In genomic region chr15:22577974-22578616, GRCm38 (mm10) we compare ENCODE assay signal across 16 mouse cellular contexts. TPM values are rescaled to one million over a fixed set of nuclear protein-coding genes. Genes with fewer than 3 reads are reported as not detected.
DNase-seq lines count a peak whose midpoint lies in the region; ATAC-seq and TF ChIP-seq lines count a peak whose summit lies in the region.
"Had no signal": no experiment of that assay in that cellular context is flagged by ENCODE, and none has a peak within 500 bp of the region (broad histone marks: within the 10 kb centered on the region; RNA-seq: fewer than 3 reads in every experiment).

No protein-coding gene starts in this region.

- 7% methylated on average over 4 of the region's 4 CpGs for WGBS in hindbrain, embryonic 12.5 days
- 9% methylated on average over 4 of the region's 4 CpGs for WGBS in hindbrain, embryonic 13.5 days
- WGBS in limb, embryonic 10.5 days, result 2% methylated on average over 4 of the region's 4 CpGs

- H3K4me1 ChIP-seq in hindbrain, embryonic 12.5 days, result no peaks in the 10 kb centered on the region
- no peaks in the 10 kb centered on the region for H3K4me1 ChIP-seq in hindbrain, embryonic 13.5 days (replicated peaks)
- H3K4me1 ChIP-seq in ES-E14 (ENCODE audit: control insufficient read depth in 2 of 2, insufficient read depth in 2 of 2, low read length in 2 of 2, poor library complexity in 1 of 2), result peaks cover 0 to 4% of the 10 kb centered on the region in 2 experiments; a peak in 1 of 4 replicates
- H3K4me1 ChIP-seq in limb, embryonic 10.5 days, result peaks cover 11% of the 10 kb centered on the region
- H3K4me1 ChIP-seq: heart, embryonic 15.5 days; stomach, embryonic 15.5 days had no signal

- 0 out of 2 replicates have a peak, but pooled peaks have one; percentile 46 for ATAC-seq in hindbrain, embryonic 12.5 days (ENCODE audit: low FRiP score)
- no peak for ATAC-seq in hindbrain, embryonic 13.5 days (ENCODE audit: low FRiP score)

- in situ Hi-C loops in ES-E14 (cut with MboI; ENCODE audit: low sequenced_read_pairs in 2 of 2, unreplicated experiment in 2 of 2), result no loop called here

- no peaks in the 10 kb centered on the region for H3K27me3 ChIP-seq in hindbrain, embryonic 12.5 days
- H3K27me3 ChIP-seq in hindbrain, embryonic 13.5 days, result no peaks in the 10 kb centered on the region
- H3K27me3 ChIP-seq in limb, embryonic 10.5 days (ENCODE audit: low read depth, poor library complexity, severe bottlenecking), result no peaks in the 10 kb centered on the region
- H3K27me3 ChIP-seq: heart, embryonic 15.5 days; stomach, embryonic 15.5 days had no signal

- no peak overlapping the region for H3K4me3 ChIP-seq in hindbrain, embryonic 12.5 days
- H3K4me3 ChIP-seq in hindbrain, embryonic 13.5 days, result no peak overlapping the region
- H3K4me3 ChIP-seq in ES-E14 (ENCODE audit: insufficient read depth in 1 of 2, low read depth in 1 of 2, low read length in 2 of 2, poor library complexity in 1 of 2, severe bottlenecking in 1 of 2), result no peak overlapping the region
- H3K4me3 ChIP-seq in limb, embryonic 10.5 days, result no peak overlapping the region
- H3K4me3 ChIP-seq: heart, embryonic 15.5 days; stomach, embryonic 15.5 days had no signal

- H3K9ac ChIP-seq in hindbrain, embryonic 12.5 days, result no peak overlapping the region
- H3K9ac ChIP-seq in hindbrain, embryonic 13.5 days, result no peak overlapping the region
- no peak overlapping the region for H3K9ac ChIP-seq in ES-E14 (ENCODE audit: insufficient read depth, low read depth, low read length, poor library complexity, severe bottlenecking)
- H3K9ac ChIP-seq: heart, embryonic 15.5 days; stomach, embryonic 15.5 days had no signal

- H3K27ac ChIP-seq in hindbrain, embryonic 12.5 days, result no peak overlapping the region
- no peak overlapping the region for H3K27ac ChIP-seq in hindbrain, embryonic 13.5 days
- no peak overlapping the region for H3K27ac ChIP-seq in ES-E14 (ENCODE audit: insufficient read depth, low read depth, low read length, poor library complexity, severe bottlenecking)
- peak overlapping the region; percentile 84 for H3K27ac ChIP-seq in limb, embryonic 10.5 days
- H3K27ac ChIP-seq: heart, embryonic 15.5 days; stomach, embryonic 15.5 days had no signal

- H3K36me3 ChIP-seq in hindbrain, embryonic 12.5 days, result no peaks in the 10 kb centered on the region
- H3K36me3 ChIP-seq in hindbrain, embryonic 13.5 days, result no peaks in the 10 kb centered on the region
- H3K36me3 ChIP-seq in ES-E14 (ENCODE audit: control insufficient read depth, insufficient read depth, low read length, poor library complexity, severe bottlenecking), result no peaks in the 10 kb centered on the region
- no peaks in the 10 kb centered on the region for H3K36me3 ChIP-seq in limb, embryonic 10.5 days
- H3K36me3 ChIP-seq: heart, embryonic 15.5 days; stomach, embryonic 15.5 days had no signal

- no peak overlapping the region for H3K4me2 ChIP-seq in hindbrain, embryonic 12.5 days (replicated peaks)
- H3K4me2 ChIP-seq in hindbrain, embryonic 13.5 days, result no peak overlapping the region
- H3K4me2 ChIP-seq: heart, embryonic 15.5 days; liver, embryonic 11.5 days; stomach, embryonic 15.5 days had no signal

- peak; percentile 26 for DNase-seq in ES-E14 (ENCODE audit: low read depth, low spot score)
- DNase-seq in embryo, embryonic 10.5 days (ENCODE audit: low spot score), result peak; percentile 71
- peak; percentile 69 for DNase-seq in limb, embryonic 10.5 days (ENCODE audit: low spot score)
- DNase-seq in cerebellum, adult 18-20 months, result no peak
- no peak for DNase-seq in frontal cortex, adult 2 months (ENCODE audit: extremely low spot score in 1 of 2, low spot score in 1 of 2)
- no peak for DNase-seq in cerebellum, adult 9-10 months
- DNase-seq: adrenal gland, adult 2 months; cerebellum, postnatal 14 days; gastrocnemius, postnatal 14 days; thymus, postnatal 36 days had no signal

- H3K9me3 ChIP-seq in hindbrain, embryonic 12.5 days (replicated peaks), result no peaks in the 10 kb centered on the region
- no peaks in the 10 kb centered on the region for H3K9me3 ChIP-seq in hindbrain, embryonic 13.5 days
- no peaks in the 10 kb centered on the region for H3K9me3 ChIP-seq in ES-E14 (ENCODE audit: control insufficient read depth, insufficient read depth, low read depth, low read length)
- H3K9me3 ChIP-seq in limb, embryonic 10.5 days (replicated peaks), result no peaks in the 10 kb centered on the region
- H3K9me3 ChIP-seq: heart, embryonic 15.5 days; stomach, embryonic 15.5 days had no signal

TF ChIP-seq in ES-E14, 5 proteins besides CTCF, POLR2A, EP300 and RAD21:
- no peak for TF ChIP-seq HCFC1 (IDR thresholded peaks at IDR 0.05; ENCODE audit: borderline replicate concordance, insufficient read depth, low read length)
- no peak for TF ChIP-seq CHD2 (IDR thresholded peaks at IDR 0.05; ENCODE audit: low read depth, low read length)
- no peak for TF ChIP-seq ZNF384 (IDR thresholded peaks at IDR 0.05; ENCODE audit: low read depth, low read length)
- no peak for TF ChIP-seq ZC3H11A (IDR thresholded peaks at IDR 0.05; ENCODE audit: borderline replicate concordance, low read depth, low read length)
- TF ChIP-seq MAFK (IDR thresholded peaks at IDR 0.05; ENCODE audit: insufficient read depth, low read depth, low read length), result no peak

RNA-seq across cellular contexts. Expression of gene Cdh18, which starts 29.3 kb away (rescaled TPM):
- polyA plus RNA-seq in hindbrain, embryonic 12.5 days (2016; fragmentation: Nextera tagmentation; extraction: Ambion mirVana), result 2.5 and 3.0 TPM in 2 replicates
- polyA plus RNA-seq in hindbrain, embryonic 13.5 days (2015; fragmentation: Nextera tagmentation; extraction: Ambion mirVana), result 7.4 and 8.4 TPM in 2 replicates
- total RNA-seq in ES-E14 (2012; rRNA removed), result 0.26 and 0.54 TPM in 2 replicates
- polyA plus RNA-seq in limb, embryonic 10.5 days (2016; fragmentation: Nextera tagmentation; extraction: Ambion mirVana), result 0.13 TPM in 1 of 2 replicates, not detected in the other
- polyA plus RNA-seq in frontal cortex, adult 2 months (2012; rRNA removed), result 11.0 and 12.4 TPM in 2 replicates
- polyA plus RNA-seq: small intestine, adult 2 months had no signal

Comparison
In these comparisons a context has a peak if more than half of its experiments do, and no peak if none do; other contexts are left out.
1. DNase-seq: peak in ES-E14 (single experiment), embryo, embryonic 10.5 days (single experiment) and limb, embryonic 10.5 days (single experiment); none in cerebellum, adult 18-20 months (0 of 2), frontal cortex, adult 2 months (0 of 2) and cerebellum, adult 9-10 months (single experiment).